Mouse (Mus musculus) left cerebral cortex, postnatal 14 days (tissue): ENCODE results near the gene Endov. TPM values are rescaled to one million over a fixed set of nuclear protein-coding genes. Genes with fewer than 3 reads are reported as not detected.

Experiments
- DNase-seq, 2 experiments: peaks; one replicate each; pipeline ENCODE4 v3.0.0; 2021 to 2022; ENCODE audit warnings: low spot score in 2 of 2, mixed read lengths in 1 of 2
- intact Hi-C: fragments of 180-260 bp; cut with DNase I; formaldehyde crosslinking; loops from one replicate; pipeline ENCODE4 v1.15.1; 2025
- total RNA-seq, 2 experiments: library from RNA; stranded (reverse); gene quantifications; 2 replicates each; pipeline ENCODE4 v1.2.3; 2021

The Endov gene
- total RNA-seq, 2 experiments from 2014 or later = 23.9 to 27.1 TPM

DNA sequence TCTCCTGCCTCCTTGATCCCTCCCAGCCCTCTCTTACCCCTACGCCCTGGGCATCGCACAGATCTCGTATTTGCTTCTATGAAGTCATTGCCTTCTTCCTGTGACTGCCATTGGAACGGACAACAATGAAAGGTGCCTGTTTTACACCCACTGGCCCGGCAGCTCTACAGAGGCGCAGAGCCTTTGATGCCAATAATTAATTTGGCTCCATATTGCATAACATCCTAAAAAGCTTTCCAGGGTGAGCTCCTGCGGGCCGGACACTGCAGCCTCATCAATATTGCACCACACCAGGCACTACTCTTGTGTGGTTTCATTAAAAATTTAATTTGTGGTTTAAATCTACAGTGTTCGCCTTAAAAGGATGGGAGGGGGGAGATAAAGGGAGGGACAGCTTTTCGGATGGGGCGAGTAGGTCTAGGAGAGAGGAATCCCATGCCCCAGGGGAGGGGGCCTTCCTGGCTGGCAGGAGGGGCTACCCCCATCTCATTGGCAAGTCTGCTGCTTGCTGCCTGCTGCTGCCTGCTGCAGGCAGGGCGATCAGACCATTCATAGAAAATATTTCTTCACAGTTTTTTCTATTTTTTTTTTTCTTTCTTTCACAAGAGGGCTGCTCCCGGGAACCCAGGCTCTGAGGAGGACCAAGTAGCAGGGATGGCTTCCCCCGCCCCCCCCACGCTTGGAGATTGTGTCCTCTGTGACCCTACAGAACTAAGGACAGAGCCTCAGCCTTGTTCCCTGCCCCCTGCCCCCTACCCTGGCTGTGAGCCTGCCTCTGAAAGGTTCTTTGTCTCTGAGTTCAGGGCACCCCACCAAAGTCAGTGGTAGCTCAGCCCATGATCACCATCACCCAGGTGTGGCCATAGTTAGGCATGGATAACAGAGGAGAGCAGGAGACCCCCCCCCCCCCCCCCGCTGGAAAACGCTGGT is 67.1 kb downstream of the Endov start:
- no peak for DNase-seq
- intact Hi-C loops = no loop called here

DNA sequence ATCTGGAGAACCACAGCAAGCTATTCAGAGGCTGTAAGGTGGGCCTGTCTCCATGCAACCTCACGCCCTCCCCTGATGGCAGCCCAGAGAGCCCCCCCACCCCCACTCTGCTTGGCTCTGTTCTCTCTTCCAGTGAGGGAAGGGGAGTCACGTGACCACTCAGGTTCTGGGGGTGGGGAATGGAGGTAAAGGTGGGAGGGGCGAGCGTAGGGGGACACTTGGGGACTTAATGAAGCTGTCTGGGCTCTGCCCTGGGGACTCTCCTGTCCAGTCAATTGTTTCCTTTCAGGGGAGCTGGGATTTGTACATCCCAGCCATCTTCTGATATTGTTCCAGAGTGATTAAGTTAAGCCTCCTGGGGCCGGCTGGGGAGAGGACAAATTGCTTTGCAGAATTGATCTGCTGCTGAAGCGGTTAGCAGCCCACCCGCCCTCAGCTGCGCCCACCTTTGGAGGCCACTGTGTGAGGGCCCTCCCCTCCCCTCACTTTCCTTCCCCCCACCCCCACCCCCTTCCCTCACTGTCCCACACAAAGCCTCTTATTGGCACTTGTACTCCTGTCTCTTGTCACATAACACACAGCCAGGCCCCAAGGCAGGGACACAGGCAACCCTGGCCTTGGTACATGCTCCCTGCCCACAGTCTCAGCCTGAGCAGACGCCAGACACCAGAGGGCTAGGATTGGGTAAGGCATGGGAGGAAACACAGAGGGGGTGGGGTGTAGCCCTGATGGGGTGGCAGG is 67.9 kb downstream of the Endov start:
- no peak for DNase-seq
- intact Hi-C loops = no loop called here

Other genes with a start within 250 kb of the Endov start
- gene Gaa, start 223.5 kb upstream of the Endov start, total RNA-seq = 100 to 1,000 TPM; 142 to 157 TPM
- gene Eif4a3, start 191.3 kb upstream of the Endov start, total RNA-seq = 10 to 100 TPM; 84.6 to 92.1 TPM
- under 1 TPM; 0.31 to 0.42 TPM for gene Card14, start 183.6 kb upstream of the Endov start, total RNA-seq
- gene Sgsh, start 135.8 kb upstream of the Endov start, total RNA-seq = 1 to 10 TPM; 3.5 to 4.3 TPM
- gene Slc26a11, start 135.8 kb upstream of the Endov start, total RNA-seq = 1 to 10 TPM; 3.5 to 5.4 TPM
- gene Rnf213, start 98.2 kb upstream of the Endov start, total RNA-seq = 1 to 10 TPM; 2.8 TPM
- gene Nptx1, start 56.4 kb downstream of the Endov start, total RNA-seq = 100 to 1,000 TPM; 112 to 122 TPM
- 10 to 100 TPM; 52.8 to 56.2 TPM for gene Rptor, start 111.6 kb downstream of the Endov start, total RNA-seq